Mouse (Mus musculus): ENCODE results near the gene Dgkz. TPM values are rescaled to one million over a fixed set of nuclear protein-coding genes. Genes with fewer than 3 reads are reported as not detected.

The Dgkz gene
- total RNA-seq (2021), result 100 to 1,000 TPM; 479 to 537 TPM

DNA sequence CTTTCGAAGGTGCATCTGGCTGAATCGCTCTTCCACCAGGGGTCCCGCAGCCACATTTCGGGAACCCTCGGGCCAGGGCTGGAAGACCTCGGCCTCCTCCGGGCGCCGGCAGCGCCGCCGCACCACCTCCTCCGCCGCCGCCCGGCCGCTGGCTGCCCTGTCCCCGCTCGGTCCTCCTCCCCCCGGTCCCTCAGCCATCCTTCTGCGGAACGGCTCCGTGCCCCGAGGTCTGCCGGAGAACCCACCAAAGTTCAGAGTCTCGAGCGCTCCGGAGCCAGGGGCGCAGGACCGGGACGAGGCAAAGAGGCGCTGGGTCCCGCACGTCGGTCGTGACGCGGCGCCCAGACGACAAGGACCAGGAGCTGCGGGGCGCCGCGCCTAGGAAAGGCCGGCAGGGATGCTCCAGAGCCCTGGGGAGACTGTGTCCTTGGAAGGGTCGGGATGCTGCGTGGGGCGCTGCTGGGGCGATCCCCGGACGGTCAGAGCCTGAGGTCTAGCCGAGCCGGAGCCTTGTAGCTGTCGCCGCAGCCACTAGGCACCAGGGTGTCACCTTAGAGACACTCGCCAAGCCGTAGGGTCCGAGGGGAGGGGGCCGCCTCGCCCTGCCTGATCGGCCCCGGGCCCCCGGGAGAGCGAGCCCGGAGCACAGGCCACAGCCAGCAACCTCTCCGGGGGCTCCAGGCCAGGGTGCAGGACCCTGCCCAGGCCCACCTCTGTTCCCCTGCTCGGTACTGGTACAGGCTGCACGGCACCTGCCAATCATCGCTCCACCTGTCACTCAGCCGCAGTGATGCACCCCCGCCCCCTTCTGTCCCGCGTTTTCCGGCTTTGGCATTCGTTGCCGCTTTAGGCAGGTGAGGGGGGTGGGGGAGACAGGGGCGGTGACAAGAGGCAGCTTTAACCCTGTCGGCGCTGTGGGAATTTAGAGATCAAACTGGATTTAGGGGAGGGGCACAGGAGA, at the start of gene Dgkz:
TSS of gene Dgkz (minus strand) at position 284 of the 961 bp plus-strand sequence.
- no peak for DNase-seq (ENCODE audit: extremely low spot score in 1 of 2, low spot score in 1 of 2)

DNA sequence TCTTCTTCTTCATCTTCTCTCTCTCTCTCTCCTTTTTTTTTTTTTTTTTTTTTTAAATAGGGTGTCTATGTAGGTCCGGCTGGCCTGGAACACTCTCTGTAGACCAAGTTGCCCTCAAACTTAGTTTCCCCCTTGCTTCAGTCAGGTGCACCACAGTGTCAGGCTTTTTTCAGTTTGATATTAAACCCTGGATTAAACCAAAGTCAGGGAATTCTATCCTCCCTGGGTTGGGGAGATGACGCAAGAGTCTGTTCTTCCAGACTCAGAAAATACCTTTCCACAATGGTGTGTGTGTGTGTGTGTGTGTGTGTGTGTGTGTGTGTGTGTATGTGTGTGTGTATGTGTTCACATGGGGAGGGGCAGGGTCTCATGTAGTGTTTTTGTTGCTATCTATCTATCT, 49.5 kb upstream of the Dgkz start:
- DNase-seq (ENCODE audit: extremely low spot score in 1 of 2, low spot score in 1 of 2), result no peak

DNA sequence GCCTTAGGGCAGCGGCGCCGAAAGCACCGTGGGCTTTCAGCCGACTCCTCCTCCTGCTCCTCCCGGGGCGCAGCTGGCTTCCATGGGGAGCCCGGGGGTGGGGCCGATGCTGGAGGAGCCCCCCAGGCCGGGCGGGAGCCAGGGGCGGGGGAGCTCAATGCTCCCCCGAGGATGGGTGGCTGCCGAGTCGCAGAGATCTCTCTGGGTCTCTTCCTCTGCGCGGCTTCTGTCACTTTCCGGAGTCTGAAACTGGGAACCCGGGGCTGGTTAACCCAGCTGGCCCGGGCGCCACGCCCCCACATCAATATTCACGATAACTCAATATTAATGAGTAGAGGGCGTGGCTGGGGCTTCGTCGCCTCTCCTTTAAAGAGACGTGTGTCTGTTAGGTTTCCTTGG, 48.6 kb upstream of the Dgkz start, which contains the start of gene Creb3l1:
TSS of gene Creb3l1 (minus strand) at position 229 of the 399 bp plus-strand sequence.
- DNase-seq (ENCODE audit: extremely low spot score in 1 of 2, low spot score in 1 of 2), result peak; percentile 46 to 57

DNA sequence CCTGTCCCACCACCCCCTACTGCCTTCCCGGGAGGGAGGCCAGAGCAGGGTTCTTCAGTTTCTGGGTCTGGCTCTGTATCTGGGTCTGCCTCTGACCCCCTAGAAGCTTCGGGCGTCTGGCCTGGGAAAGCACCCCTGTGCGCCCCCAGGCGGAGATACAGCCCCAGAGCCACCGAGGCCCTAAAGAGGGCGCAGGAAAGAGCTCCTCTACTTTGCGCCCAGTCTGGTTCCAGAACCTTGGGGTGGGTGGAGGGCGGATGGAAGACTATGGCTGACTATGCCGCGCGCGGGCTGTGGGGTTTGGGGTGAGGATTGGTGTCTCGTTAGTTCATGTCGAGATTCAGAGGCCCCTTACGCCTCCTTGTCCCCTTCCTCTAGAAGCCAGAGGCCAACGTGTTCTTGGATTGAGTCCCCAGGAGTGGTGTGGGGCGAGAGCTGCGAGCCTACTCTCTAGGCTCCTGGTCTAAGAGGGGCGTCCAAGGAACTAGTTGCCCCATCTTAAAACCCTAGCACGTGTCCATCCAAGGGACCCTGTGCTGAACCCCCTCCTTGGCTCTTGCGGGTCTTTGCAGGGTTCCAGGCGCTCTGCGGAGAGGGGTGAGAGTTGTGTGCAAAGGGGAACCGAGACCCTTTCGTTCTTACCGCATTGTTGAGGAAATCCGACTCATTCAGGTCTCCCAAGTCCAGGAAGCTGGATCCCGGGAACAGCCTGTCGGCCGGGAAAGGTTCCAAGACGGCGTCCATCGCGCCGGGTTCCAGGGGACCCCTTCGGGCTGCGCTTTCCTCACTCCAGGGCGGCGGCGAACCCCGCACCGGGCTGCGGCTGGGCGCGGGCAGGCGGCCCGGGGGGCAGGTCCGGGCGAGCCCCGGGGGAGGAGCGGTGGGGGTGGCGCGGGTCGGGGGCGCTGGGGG, 48.0 kb upstream of the Dgkz start:
- DNase-seq (ENCODE audit: extremely low spot score in 1 of 2, low spot score in 1 of 2), result peak in 1 of 2 experiments; percentile 31

GRCm38 (mm10) chr2:92020676-92021265, 45.1 kb upstream of the Dgkz start:
- no peak for DNase-seq (ENCODE audit: extremely low spot score in 1 of 2, low spot score in 1 of 2)

DNA sequence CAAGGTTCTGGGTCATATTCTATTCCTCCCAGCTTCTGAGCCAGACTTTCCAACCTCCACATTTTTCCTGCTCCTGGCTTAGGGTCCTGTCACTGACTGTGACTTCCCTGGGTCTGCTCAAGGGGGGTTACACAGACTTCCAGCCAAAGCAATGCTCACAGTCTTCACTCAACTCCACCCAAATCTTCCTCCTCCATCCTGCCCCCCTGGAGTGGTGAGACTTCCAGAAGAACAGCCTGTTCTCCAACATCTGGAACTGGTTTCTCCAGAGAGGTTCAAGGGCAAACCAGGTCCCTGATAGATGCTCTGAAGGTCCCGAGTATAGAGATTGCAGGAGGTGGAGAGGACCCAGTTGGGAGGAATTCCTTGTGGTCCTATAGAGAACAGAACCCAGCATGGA, 41.8 kb upstream of the Dgkz start:
- DNase-seq (ENCODE audit: extremely low spot score in 1 of 2, low spot score in 1 of 2), result no peak

GRCm38 (mm10) chr2:92016981-92017380, 41.3 kb upstream of the Dgkz start:
- DNase-seq (ENCODE audit: extremely low spot score in 1 of 2, low spot score in 1 of 2), result no peak

DNA sequence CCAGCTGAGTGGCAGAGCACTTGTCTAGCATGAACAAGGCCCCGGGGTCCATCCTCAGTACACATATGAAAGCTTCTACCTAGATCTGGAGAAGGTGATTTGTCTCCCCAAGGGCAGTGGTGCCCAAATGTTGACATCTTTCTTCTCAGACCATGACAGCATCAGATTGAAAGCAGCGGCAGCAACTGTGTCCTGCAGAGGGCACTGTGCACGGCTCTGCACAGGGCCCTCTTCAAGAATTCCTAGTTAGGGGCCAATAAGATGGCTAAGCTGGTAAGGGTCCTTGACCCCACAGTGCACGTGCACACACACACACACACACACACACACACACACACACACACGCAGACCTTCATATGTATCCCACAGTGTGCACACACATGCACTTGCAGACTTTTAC, 39.2 kb upstream of the Dgkz start:
- no peak for DNase-seq (ENCODE audit: extremely low spot score in 1 of 2, low spot score in 1 of 2)

GRCm38 (mm10) chr2:92014248-92014647, 38.6 kb upstream of the Dgkz start:
- DNase-seq (ENCODE audit: extremely low spot score in 1 of 2, low spot score in 1 of 2), result no peak

DNA sequence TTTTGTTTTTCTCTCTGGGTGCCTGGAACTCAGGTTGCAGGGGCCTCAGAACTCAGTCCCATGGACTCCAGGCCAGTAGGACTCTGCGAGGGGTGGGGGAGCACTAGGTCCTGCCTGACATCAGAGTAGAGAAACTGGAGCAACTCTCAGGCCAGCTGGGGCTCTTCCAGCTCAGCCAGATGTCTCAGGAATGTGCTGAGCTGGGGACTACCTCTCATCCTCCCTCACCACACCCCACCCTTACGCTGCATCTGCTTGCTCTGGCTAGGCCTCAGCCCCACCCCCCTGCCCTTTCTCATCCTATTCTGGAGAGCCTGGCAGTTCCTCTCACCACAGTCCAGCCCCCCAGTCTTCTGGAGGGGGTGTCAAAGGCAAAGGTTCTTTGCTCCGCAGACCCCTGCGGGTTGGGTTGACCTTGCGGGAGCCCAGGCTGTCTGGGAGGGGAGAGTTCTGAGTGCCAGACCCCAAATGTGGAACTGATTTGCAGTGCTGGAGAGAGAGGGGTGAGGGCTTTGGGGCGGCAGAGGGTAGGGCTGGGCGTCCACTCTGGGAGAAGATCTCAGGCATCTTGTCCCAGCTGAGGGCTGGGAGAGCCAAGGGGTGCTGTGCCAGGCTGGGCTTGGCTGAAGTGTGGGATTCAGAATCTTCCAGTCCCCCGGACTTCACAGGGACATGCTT, 37.2 kb upstream of the Dgkz start:
- no peak for DNase-seq (ENCODE audit: extremely low spot score in 1 of 2, low spot score in 1 of 2)

DNA sequence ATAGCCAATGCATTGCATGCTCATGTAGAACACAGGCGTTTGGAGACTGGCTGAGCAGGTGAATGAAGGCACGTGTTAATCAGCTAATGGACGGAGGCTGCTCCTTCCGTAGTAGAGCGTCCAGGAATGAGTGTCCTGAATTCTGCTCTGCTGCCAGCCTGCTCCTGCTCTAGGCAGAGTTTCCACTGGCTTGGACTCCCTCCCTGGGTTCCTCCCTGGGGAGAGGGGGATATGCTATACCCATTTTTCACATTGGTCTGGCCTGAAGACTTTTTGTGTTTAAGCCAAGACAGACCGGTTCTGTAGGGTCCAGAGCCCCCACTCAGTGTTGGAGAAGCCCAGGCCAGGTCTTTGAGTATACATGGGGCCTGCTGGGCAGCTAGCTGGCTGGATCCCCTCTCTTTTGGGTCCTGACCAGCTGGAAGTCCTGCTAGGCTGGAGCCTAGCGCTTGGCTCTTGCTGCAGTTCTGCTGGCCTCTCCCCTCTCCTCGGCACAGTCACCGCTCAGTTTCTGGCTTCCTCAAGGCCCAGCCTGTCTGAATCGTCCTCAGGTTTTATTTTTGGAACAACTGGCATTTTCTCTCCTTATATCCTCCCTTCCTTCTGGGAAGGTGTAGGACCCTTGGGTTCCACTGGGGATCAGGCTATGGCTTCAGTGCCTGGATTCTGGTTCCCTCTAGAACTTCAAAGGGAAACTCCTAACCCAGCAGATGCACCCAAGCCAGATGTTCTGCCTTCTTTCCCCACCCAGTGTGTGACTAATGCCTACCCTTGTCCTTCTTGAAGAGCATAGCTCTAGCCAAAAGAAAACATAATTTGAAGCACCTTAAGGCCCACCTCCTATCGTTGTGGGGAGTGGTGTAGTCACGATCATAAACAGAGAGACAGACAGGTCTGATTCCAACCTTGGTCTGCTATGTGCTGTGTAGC, 36.0 kb upstream of the Dgkz start:
- DNase-seq (ENCODE audit: extremely low spot score in 1 of 2, low spot score in 1 of 2), result no peak

DNA sequence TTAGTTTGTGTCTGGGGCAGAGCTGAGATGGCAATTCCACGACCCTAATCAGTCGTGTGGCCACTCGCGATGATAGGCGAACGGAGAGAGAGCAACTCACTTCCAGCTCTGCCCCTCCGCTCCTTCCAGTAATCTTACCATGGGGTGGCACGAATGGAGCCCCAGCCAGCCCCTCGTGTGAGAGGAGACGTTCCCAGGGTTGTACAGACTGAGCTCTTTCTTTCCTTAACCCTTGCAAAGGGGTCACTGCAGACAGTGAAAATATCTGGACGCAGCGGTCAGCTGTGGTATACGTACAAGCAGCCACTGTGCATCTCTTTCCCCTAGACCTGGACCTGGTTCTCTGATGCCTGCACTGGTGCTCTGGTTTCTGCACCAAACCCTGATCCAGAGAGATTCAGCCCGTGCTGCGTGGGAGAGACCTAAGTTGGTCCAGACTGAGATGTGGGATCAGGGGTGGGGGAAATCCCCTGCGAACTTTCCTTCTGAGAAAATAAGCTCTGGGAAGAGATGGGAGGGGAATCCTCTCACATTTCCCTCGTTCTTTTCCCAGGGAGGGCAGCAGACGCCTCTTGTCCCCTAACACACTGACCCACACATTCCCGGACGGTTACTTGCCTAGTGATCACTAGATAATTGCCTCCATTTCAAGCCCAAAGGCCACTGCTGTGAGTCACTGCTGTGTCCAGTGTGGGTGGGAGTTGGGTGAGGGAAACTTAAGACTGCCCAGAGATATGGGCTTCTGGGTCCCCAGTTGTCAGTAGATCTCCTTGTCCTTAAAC, 33.1 kb upstream of the Dgkz start:
- DNase-seq (ENCODE audit: extremely low spot score in 1 of 2, low spot score in 1 of 2), result no peak

- peak; percentile 87 to 89 for DNase-seq (ENCODE audit: extremely low spot score in 1 of 2, low spot score in 1 of 2)
Measured at GRCm38 (mm10) chr2:92007933-92008622, 32.4 kb upstream of the Dgkz start.

DNA sequence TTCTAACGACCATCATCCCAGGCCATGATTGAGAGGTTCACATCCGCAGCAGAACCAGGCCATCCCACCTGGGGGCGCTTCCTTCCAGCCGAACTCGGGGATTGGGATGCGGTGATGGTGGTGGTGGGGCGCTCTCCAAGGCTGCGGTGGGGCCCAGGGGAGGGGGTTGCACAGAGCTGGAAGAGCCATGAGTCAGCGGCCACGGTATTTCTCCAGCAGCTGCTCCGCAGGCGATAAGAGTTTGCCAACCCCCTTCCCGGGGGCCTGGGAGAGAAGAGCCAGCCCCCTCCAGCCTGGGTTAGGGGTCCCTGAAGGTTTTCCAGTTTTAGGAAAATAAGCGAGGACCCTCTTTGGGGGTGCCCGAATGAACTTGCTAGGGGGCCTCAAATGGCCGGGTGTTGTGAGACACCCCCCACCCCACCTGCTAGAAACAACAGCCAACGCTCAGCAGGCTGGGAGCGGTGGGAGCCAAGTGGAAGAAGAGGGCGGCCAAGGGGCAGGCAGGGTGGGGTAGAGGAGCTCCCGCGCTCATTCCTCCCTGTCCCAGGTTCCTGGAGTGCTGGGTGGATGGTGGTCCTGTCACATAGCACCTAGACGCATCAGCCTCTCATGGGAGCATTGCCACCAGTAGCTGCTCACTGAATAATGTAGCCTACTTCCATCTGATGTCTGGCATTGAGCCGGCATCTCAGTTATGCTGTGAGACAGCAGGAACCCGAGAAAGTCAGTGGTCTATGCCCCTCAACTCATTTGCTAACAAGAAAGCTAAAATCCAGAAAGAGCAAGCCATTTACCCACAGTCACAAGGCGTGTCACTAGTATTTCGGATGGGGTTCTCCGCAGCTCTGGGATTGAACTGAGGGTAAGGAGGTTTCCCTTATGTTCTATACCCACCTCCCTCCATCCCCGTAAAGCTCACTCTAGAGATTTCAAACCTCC, 31.6 kb upstream of the Dgkz start:
- DNase-seq (ENCODE audit: extremely low spot score in 1 of 2, low spot score in 1 of 2), result peak; percentile 32 to 64

- DNase-seq (ENCODE audit: extremely low spot score in 1 of 2, low spot score in 1 of 2), result no peak
Measured at GRCm38 (mm10) chr2:92006491-92006890, 30.8 kb upstream of the Dgkz start.

DNA sequence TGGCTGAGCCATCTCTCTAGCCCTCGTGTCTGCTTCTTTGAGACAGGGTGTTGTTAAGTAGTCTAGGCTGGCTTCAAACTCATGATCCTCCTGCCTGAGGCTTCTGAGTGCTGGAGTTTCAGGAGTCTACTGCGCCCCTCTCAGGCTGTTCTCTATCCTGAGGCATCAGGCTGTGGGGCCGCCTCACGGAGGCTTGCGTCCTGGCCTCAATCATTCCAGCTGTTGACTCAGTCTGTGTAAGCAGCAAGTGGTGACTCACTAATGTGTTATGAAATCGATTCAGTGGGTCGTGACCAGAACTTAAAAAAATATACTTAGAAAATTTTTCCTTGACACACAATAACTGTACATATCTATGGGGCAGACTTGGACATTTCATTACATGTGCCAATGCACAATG, 29.0 kb upstream of the Dgkz start:
- DNase-seq (ENCODE audit: extremely low spot score in 1 of 2, low spot score in 1 of 2), result no peak

Measured in layer of hippocampus, postnatal 25 days (tissue).